Mouse (Mus musculus) adrenal gland, adult 2 months (tissue): ENCODE data around the gene Ywhab. TPM values are rescaled to one million over a fixed set of nuclear protein-coding genes. Genes with fewer than 3 reads are reported as not detected.

ENCODE experiments used
- DNase-seq: peaks from one replicate; pipeline ENCODE4 v3.0.0; 2021
- long read RNA-seq: library from polyadenylated mRNA; stranded (forward); transcript quantifications from one replicate; pipeline ENCODE4 v2.0.0, GENCODE M21; 2021
- polyA plus RNA-seq: library from polyadenylated mRNA; depleted of rRNA; stranded (reverse); fragments of >200 nt; gene quantifications from 2 replicates; pipeline ENCODE4 v1.2.3, GENCODE M21; 2012; rRNA removed
- total RNA-seq, 2 experiments: library from RNA; stranded (reverse); gene quantifications; 2 replicates each; pipeline ENCODE4 v1.2.3; 2021

Ywhab gene
- total RNA-seq (100 to 1,000 TPM; 260 to 298 TPM), polyA plus RNA-seq (66.5 and 75.4 TPM in 2 replicates)
- long read RNA-seq, transcript Ywhab-201 (6 exons, 3,013 nt), result major isoform, 307 of 345 reads
- long read RNA-seq, partial matches to known transcripts, result 21 of 345 reads
- long read RNA-seq, other reads (novel, unspliced or antisense), result 17 of 345 reads

DNA sequence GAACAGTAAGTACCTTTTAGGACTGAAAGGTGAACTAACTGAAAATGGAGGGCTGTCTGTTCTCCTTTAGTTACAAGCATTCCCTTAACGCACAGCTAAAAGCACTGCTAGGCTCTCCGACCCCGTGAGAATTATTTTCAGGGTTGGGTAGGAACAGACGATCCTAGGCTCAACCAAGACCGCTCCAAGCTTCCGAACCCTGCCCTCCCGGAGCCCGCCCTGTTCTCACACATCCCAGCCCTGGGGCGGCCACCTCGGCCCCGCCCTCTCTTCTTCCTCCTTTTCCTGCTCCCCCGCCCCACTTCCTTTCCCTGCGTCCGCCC, at the start of gene Ywhab:
Gene Ywhab, plus strand, starts transcription at position 307 of the 323 bp plus-strand sequence.
- no peak for DNase-seq

DNA sequence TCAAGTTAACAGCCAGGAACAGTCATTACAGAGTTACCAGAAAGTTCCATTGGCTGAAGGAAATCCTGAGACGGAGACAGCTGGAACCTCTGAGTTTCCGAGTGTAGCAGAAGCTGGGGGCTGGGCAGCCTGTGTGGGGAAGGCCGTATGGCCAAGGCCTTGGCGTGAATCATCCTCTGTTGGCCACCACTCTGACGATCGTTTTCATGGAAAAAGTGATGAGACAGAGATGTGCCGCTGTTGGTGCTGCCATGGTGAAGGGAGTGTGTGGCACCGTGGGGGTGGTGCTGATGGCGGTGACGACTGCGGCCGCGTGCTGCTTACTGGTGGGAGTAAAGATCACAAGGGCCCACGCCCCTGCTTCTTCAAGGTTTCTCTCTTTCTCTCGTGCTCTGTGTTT, 48.5 kb upstream of the Ywhab start:
- DNase-seq, result peak; percentile 92

DNA sequence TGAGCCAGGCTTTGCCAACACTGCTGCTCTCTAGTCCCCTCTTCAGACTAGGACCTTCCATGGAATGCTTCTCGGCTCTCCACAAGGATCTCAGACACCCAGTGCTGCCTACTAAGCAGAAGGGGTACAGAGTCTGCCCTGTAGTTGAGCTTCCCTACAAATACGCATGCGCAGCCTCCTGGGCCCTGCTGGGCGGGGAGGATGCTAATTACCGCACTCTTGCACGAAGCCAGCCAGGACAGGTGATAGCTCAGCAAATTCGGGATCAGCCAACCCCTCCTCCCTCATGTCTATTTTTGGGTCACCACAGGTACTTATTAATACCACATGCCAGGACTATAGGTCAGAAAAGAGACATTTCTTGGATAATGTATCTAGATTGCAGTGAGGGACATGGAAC, 46.8 kb upstream of the Ywhab start:
- DNase-seq, result no peak

DNA sequence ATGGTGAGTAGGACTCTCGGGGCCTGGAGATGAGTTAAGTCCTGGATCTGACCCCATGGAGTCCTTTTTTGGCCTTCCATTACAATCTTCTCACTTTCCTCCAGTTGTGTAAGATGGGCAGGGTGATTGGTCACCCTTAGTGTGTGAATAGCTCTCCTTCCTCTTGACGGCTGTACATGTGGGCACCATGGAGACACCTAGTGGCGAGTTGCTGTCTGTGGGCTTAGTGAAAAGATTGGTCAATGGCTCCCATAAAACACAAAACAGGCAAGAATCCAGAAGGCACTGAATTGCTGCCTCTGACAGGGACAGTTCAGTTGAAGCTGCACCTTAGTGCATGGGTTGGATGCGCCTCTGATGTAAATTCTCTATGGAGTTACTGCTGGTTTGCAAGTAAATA, 43.0 kb upstream of the Ywhab start:
- DNase-seq, result peak; percentile 86

DNA sequence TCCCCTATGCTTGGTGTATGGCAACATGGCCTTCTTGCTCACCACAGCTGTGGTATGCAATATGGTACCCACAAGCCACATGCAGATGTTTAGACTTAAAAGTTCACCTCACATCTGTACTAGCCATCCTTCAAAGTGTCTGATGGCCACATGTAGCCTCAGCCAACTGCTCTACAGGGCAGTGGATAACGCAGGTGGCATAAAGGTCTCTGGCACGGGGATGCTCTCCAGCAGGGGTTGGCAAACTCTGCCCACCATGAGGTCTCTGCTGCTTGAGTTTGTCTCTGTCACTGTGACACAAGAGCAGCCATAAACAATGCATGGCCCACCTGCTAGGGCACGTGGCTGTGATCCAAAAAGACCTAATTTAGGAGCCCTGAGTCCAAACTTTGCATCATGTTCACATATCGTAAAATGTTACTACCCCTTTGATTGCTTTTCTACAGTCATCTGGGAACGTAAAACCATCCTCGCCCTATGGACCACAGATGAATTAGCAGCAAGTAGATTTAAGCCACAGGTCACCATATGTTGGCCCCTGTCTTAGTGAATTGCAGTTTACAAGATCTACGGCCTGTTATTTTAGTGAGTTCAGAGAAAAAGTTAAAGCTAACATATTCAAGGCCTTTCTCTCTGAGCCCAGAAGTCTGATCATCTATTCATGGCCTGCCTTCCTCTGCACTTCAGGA, 41.0 kb upstream of the Ywhab start:
- DNase-seq, result no peak

DNA sequence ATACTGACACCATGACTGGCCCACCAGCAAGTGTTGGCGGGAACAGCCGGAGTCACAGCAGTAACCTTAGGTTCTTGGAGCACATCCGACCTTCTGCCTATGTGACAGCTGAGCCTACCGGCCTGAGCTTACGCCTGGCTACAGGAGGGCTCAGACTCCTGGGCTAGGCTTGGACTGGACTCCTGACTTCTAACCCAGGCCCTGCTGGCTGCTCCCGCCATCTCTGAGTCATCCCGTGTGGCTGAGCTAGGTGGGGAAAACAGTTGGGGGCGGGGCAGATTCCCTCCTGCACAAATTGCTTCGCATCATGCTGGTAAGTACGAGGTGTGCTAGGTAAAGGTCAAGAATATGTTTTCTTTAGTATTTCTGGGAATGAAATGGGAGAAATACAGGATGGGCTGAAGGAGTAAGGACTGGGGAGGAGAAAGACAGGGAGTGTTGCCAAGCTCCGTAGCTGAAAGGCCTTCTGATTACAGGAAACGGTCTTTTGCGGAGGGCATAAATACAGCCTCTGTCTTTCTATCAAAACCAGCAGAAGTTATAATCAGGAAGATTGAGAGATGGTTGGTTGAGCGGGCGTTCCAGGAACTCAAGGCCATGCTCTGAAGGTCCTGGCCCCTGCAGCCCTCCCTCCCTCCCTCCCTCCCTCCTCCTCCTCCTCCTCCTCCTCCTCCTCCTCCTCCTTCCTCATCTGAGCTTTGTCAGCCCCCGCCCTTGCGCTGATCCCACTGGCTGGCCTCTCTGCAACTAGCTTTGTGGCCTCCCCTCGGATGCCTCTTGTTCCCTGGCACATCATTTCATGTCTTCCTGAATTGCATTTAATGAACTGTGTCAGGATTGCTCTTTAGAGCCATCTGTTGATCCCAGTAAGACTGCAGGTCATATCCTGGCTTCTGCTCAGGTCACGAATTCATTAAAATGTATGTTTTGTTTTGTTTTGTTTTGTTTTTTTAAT, 29.9 kb upstream of the Ywhab start:
- peak; percentile 79 for DNase-seq

DNA sequence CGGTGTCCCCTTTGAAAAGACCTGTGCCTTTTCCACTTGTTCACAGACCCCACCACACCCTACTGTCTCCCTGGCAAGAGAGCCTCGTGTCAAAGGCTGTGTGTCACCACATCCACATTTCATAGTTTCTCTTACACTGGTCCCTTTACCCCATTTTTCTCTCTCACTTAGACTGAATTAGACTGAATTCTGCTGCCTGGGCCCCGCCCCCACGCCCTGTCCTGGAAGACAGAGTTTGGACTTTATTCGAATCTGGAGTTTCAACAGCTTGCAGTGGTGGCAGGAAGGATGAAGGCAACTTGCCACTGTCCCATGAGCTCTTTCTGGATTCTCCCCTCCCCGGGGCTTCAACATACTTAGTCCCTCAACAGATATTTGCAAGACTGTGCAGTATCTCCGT, 29.1 kb upstream of the Ywhab start:
- peak; percentile 18 for DNase-seq

DNA sequence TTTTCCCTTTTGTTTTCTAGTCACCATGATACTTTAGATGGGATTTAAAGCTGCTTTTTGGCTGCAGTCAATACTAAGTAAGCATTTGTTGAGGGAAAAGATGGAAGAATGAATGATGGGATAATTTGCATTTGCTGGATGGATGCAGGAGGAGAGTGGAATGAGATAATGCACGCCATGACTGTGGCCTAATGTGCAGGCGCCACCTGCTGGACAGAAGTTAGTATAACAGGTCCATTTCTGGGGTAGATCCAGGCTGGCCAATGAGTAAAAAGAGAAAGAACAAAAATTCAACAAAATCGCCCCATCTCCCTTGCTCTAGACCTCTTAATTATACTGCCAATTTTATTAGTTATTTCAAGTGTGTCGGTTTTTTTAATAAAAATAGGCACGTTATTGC, 26.2 kb upstream of the Ywhab start:
- peak; percentile 72 for DNase-seq

DNA sequence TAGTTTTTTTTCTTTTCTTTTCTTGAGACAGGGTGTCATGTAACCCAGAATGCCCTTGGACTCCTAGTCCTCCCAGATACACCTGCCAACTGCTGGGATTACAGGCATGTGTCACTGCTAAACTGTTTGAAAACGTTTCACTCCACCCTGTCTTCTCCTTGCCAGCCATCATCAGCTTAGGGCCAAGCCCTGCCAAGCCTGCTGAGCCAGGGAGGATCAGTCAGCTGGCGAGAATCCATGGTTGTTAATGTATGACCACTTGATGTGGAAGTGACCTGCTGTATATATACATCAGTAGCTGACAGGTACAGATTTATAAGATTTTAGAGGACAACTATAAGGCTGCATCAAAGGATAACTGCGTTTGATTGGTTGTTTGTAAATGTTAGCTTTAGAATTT, 24.4 kb upstream of the Ywhab start:
- DNase-seq, result no peak

DNA sequence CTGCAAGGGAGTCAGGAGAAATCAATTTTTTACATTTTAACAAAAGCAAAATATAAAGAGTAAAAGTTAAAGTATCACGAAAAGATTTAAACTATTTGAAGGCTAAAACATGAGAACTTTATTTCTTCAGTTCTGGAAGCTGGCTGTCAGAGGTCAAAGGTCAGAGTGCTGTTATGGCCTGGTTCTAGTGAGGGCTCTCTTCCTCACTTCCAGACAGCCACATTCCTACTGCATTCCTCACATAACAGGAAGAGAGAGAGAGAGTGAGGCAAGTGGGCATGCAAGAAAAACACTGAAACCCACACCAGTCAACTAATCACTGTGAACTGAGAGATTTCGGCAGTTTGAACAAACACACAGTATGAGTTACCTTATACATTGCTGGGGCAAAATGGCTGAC, 20.7 kb upstream of the Ywhab start:
- no peak for DNase-seq

DNA sequence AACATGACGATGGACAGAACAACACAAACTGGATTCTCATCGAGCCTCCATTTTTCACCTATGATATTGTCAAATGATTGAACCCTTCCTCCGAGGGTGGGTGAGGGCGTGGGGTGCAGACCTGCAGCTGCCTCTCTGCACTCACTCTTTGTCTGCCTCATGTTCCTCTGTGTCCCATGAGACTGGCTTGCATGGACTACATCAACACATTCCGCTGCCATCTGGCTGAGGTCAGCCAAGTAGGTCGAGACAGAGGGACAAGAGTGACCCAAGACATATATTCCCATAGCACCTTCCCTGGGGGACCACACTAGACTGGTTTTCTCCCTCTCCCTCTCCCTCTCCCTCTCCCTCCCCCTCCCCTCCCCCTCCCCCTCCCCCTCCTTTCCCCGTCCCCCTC, 18.3 kb upstream of the Ywhab start:
- peak; percentile 24 for DNase-seq

DNA sequence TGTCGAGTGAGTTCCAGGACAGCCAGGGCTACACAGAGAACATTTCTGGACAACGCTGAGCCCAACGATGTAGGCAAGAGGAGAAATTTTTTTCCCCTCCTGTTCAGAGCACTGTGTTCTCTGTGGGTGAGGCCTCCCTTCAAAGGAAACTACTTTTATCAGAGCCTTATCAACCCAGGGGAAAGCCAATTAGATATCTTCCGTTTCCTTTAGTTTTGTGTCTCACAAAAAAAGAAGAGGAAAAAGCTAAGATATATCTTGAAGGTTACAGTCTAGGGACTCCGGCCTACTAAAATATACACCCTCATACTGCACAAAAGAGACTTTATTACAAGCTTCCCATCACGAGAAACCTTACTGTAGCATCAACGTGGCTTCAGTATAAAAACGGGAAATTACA, 7.5 kb upstream of the Ywhab start:
- DNase-seq, result no peak

DNA sequence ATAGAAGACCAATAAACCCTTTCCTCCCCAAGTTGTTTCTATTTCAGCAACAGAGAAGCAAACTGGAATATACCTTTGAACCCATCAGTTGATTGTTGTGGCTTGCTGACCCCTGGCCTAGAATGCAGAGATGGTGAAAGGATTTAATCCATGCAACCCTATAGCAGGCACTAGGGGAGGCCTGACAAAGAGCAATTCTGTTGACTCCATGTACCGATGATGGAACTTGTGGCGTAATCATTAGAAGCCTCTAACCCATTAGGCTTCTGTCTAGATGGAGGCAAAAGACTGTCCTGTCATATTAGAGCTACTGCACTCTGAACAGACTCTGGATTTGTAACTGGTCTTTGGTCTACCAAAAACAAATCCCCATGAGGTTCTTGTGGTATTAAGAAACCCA, 1.9 kb upstream of the Ywhab start:
- DNase-seq, result no peak

DNA sequence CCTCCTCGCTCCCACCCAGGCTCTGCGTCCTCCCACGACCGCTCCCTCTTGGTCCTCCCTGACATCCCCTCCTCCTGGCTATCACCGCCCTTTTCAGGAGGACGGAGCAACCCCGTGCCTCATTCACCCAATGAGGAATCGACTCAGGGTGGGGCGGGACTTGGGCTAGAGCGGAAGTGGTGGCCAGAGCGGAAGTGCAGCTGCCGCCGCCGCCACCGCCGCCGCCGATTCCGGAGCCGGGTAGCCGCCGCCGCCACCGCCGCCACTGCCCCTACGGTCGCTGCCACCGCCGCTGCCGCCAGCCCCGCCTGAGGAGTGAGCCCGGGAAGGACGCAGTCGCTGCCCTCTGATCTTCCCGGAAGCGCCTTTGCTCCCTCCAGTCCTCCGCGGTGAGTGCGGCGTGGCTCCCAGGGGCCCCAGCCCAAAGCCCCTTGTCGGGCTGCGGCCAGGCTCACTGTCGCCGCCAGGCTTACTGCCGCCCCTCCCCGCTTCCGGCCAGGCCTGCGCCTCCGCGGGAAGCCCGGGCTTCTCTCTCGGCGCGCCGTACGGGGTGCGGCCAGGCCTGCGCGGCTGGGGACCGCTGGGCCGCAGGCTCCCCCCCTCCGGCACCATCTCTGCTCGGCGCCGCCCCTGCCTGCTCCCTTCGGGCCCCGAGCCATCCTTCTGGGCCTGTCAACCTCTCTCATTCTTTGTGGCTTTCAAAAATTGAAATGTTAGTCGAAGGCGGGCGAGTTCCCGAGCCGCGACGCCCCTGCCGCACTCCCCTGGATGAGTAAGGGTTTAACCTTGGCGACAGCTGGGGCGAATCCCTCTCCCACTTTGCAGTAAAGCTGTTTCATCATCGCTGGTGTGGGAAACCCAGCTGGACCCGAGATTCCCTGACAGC, 460 bp downstream of the Ywhab start:
- peak; percentile 97 for DNase-seq

DNA sequence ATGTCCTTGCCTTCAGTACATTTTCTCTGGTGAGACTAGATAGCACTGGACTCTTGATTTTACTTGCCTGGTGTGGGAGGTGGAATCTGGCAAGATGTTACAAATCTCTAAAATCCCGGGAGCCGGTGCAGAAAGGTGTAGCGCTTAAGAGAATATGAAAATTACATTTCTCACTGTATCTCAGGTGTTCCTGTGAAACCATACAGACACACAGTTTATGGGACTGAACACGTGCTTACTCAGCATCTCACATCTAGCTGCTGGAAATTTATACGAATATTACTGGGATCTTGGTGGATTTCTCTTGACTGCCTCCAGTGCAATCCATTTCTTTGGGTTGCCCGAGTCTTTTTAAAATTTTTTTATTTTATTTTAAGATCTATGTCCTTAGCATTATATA, 1.5 kb downstream of the Ywhab start:
- no peak for DNase-seq

DNA sequence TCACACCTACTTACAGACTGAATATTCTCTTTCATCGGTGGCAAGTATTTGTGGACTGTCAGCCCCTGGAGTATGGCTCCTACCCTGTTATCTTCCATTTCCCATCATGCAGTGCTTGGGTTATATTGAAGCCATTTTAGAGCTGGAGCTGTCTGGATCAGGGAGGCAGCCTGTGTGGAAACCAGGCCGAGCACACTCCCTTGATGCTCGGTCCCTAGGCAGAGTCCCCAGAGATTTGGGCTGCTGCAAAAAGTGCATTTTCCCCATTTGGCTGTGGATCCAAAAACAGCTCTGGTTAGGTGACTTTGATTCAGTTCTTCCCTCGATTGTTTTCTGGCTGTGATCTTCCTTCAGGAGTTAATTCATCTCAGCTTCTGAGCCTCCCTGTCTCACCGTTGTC, 2.1 kb downstream of the Ywhab start:
- DNase-seq, result no peak

DNA sequence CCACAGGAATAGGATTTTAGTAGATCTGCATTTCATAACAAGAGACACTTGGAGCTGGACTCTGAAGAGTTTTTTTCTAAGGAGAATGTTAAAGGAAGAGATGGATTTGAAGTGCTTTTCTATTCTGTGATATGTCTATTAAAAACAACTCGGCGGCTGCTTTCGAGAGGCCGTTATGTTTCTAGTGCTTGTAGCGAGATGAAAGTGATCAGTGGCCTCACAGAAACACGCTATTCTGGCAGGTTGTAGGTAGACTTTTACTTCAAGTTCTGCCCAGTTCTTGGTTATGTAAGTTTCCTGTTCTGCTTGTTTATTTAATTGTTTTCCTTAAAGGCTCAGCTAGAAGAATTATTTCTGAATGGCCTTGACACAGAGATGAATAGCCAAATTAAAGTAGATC, 4.2 kb downstream of the Ywhab start:
- no peak for DNase-seq

DNA sequence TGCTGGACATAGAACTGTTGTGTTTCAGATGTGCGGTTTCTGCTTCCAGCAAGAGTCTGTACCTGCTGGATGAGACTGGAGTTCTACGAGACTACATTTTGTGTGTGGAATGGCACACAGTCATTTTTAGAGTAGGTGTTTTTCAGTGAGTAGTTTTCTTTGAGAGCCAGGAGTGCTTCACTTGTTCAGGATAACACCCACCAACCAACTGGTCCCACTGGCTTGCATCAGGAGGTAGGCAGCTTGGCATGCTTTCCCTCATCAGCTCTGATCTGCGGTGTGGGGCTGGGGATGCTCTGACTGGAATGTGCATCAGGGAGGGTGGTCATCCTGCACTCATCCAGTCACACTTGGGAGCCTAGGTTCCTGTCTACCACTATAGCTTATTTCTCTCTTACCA, 7.9 kb downstream of the Ywhab start:
- no peak for DNase-seq

DNA sequence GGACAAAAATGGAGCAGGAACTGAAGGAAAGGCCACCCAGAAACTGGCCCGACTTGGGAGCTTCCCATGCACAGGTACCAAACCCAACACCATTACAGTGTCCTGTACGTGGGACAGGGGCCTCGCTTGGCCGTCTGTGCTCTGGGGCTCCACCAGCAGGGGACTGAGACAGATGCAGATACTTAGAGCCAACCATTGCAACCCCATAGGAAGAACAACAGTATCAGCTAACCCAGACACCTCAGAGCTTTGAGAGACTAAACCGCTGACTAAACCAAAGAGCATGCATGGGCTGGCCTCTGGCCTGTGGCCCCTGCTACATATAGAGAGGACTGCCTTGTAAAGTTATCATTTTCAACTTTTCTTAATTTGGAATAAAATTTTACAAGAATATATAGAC, 9.7 kb downstream of the Ywhab start:
- no peak for DNase-seq

DNA sequence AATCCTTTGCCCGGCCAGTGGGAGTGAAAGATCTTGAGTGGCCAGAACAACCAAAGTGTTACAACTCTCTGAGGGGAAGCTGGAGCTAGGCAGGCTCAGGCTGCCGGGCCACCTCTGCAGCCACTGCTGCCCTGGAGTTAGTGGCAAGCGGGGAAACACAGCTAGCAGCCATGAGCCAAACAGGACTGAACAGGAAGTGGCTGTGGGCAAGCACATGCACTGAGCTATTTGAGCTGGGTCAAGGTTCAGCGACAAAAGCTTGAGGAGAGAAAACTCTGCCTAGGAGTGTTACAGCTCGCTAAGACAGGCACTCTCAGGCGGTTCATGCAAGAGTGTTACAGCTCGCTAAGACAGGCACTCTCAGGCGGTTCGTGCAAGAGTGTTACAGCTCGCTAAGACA, 12.2 kb downstream of the Ywhab start:
- peak; percentile 32 for DNase-seq

DNA sequence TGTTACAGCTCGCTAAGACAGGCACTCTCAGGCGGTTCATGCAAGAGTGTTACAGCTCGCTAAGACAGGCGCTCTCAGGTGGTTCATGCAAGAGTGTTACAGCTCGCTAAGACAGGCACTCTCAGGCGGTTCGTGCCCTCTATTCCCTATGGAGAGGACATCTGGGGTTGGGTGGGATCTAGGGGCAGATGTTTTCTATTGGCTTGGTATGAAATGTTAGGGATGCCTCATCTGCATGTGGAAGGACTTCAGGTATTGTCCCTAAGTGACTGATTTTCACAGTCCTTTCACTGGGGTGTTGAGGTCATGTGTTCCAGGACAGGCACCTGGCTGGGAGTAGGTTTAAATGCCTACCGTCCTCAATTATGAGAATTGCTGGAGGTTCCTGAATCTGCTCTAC, 12.8 kb downstream of the Ywhab start:
- DNase-seq, result no peak

DNA sequence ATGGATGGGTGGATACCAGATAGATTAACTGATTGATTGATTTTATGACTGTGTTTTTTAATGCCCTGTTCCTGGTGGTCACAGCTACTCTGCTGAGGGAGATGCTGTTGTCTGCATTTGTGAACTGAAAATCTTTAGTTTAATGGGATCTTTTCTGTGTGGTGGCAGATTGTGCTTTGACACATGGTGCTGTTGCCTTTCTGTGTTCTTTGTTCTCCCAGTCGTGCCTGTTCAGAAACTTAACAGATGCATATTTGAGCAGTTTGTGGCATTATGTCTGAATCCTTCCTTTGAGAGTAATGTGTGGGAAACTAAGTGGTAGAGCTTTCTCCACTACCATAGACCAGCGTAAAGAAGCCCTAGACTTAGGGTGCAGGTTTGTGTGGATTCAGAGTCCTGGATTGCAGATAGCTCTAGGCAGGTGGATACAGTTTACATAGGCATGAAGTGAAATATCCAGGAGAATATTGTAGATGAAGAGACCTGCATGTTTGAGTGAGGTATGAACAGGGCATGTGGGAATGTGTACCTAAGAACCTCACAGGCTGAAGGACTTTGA, 13.3 kb downstream of the Ywhab start:
- DNase-seq, result no peak
